Mouse (Mus musculus): Measurements from ENCODE around the gene March10.
A peak's percentile ranks its signal among the peaks of the same experiment; 100 is the strongest.

March10 gene

GRCm38 (mm10) chr11:105352954-105353890 lies 103.3 kb downstream of the March10 start:
- DNase-seq (ENCODE audit: low spot score), result no peak

- DNase-seq (ENCODE audit: low spot score), result no peak
These were observed 104.4 kb downstream of the March10 start for GRCm38 (mm10) chr11:105352152-105352551.

GRCm38 (mm10) chr11:105350643-105351042 lies 105.9 kb downstream of the March10 start:
- no peak for DNase-seq (ENCODE audit: low spot score)

- DNase-seq (ENCODE audit: low spot score), result no peak
These were observed 106.7 kb downstream of the March10 start for GRCm38 (mm10) chr11:105349780-105350324.

- DNase-seq (ENCODE audit: low spot score), result no peak
These were observed 108.0 kb downstream of the March10 start for GRCm38 (mm10) chr11:105348495-105348982.

GRCm38 (mm10) chr11:105347162-105348161 lies 109.1 kb downstream of the March10 start:
- peak; percentile 88 for DNase-seq (ENCODE audit: low spot score)

- peak; percentile 57 for DNase-seq (ENCODE audit: low spot score)
These were observed 111.3 kb downstream of the March10 start for GRCm38 (mm10) chr11:105345284-105345683.

- no peak for DNase-seq (ENCODE audit: low spot score)
These were observed 117.7 kb downstream of the March10 start for GRCm38 (mm10) chr11:105338596-105339390.

- no peak for DNase-seq (ENCODE audit: low spot score)
These were observed 122.5 kb downstream of the March10 start for GRCm38 (mm10) chr11:105333867-105334670.

GRCm38 (mm10) chr11:105332468-105332867 lies 124.1 kb downstream of the March10 start:
- DNase-seq (ENCODE audit: low spot score), result peak; percentile 64

GRCm38 (mm10) chr11:105331732-105332131 lies 124.8 kb downstream of the March10 start:
- DNase-seq (ENCODE audit: low spot score), result peak; percentile 30

GRCm38 (mm10) chr11:105331129-105331528 lies 125.4 kb downstream of the March10 start:
- DNase-seq (ENCODE audit: low spot score), result no peak

- DNase-seq (ENCODE audit: low spot score), result no peak
These were observed 126.6 kb downstream of the March10 start for GRCm38 (mm10) chr11:105329962-105330361.

- no peak for DNase-seq (ENCODE audit: low spot score)
These were observed 129.4 kb downstream of the March10 start for GRCm38 (mm10) chr11:105327101-105327500.

GRCm38 (mm10) chr11:105323530-105323929 lies 133.0 kb downstream of the March10 start:
- DNase-seq (ENCODE audit: low spot score), result no peak

- no peak for DNase-seq (ENCODE audit: low spot score)
These were observed 135.4 kb downstream of the March10 start for GRCm38 (mm10) chr11:105321090-105321489.

- no peak for DNase-seq (ENCODE audit: low spot score)
These were observed 138.8 kb downstream of the March10 start for GRCm38 (mm10) chr11:105317769-105318168.

GRCm38 (mm10) chr11:105316121-105316520 lies 140.4 kb downstream of the March10 start:
- DNase-seq (ENCODE audit: low spot score), result no peak

GRCm38 (mm10) chr11:105315296-105315695 lies 141.2 kb downstream of the March10 start:
- DNase-seq (ENCODE audit: low spot score), result no peak

- no peak for DNase-seq (ENCODE audit: low spot score)
These were observed 142.9 kb downstream of the March10 start for GRCm38 (mm10) chr11:105313633-105314014.
